Mouse (Mus musculus) lung, adult 2 months (tissue): ENCODE data around the gene 2410137M14Rik. TPM values are rescaled to one million over a fixed set of nuclear protein-coding genes. Genes with fewer than 3 reads are reported as not detected.
"Not testable (repeated sequence)": the region's sequence is repeated elsewhere in the genome, so short reads cannot be mapped to it uniquely, and the experiment has no call there.

Experiments used
- DNase-seq: peaks from one replicate; pipeline ENCODE4 v3.0.0; 2022
- H3K4me1 ChIP-seq: fragments of 200-500 bp; 2 replicates; pipeline ENCODE4 v1.6.1; 2011; ENCODE audit warnings: low read length; ENCODE audit not compliant: control insufficient read depth, insufficient read depth
- H3K4me3 ChIP-seq: fragments of 200-500 bp; replicated peaks from 2 replicates; pipeline ENCODE3; 2011; ENCODE audit warnings: low read depth, mild to moderate bottlenecking, control low read depth, low read length; ENCODE audit errors: extremely low read depth
- CTCF ChIP-seq: fragments of 200-500 bp; IDR thresholded peaks from 2 replicates; pipeline ENCODE4 v1.5.1; 2011; ENCODE audit warnings: mild to moderate bottlenecking, low read length, control low read depth; ENCODE audit not compliant: insufficient read depth
- POLR2A ChIP-seq: fragments of 200-500 bp; IDR thresholded peaks from 2 replicates; pipeline ENCODE4 v1.6.1; 2011; ENCODE audit warnings: low read depth, mild to moderate bottlenecking, control low read depth, low read length, borderline replicate concordance; ENCODE audit errors: extremely low read depth
- WGBS: fragments of 180-500 bp; shearing (Covaris S2); methylation state at CpG from one replicate; pipeline ENCODE4 v1.1.7; 2018; 5-methylcytosine and 5-hydroxymethylcytosine counted together
- polyA plus RNA-seq: library from polyadenylated mRNA; depleted of rRNA; stranded (reverse); fragments of >200 nt; gene quantifications from 2 replicates; pipeline ENCODE4 v1.2.3, GENCODE M21; 2012

Gene 2410137M14Rik
- polyA plus RNA-seq, 1 experiment = 0.14 TPM

- H3K4me3 ChIP-seq = no peak overlapping the region
- H3K4me1 ChIP-seq = no peaks in the 10 kb centered on the region
- 66% methylated on average over 3 of the region's 3 CpGs for WGBS
- no peak for DNase-seq
- no peak for TF ChIP-seq CTCF
- TF ChIP-seq POLR2A = no peak
Measured at GRCm38 (mm10) chr17:36995448-36995847, 14.4 kb upstream of the 2410137M14Rik start.

- no peak for DNase-seq
- H3K4me1 ChIP-seq = no peaks in the 10 kb centered on the region
- no peak for TF ChIP-seq CTCF
- no peak for TF ChIP-seq POLR2A
- WGBS = 63% methylated on average over 2 of the region's 2 CpGs
- H3K4me3 ChIP-seq = no peak overlapping the region
Measured at GRCm38 (mm10) chr17:36994528-36994927, 13.5 kb upstream of the 2410137M14Rik start.

- WGBS = 84% methylated on average over 4 of the region's 4 CpGs
Measured at GRCm38 (mm10) chr17:36993770-36994325, 12.8 kb upstream of the 2410137M14Rik start.

GRCm38 (mm10) chr17:36992336-36993104, 11.5 kb upstream of the 2410137M14Rik start:
- Histone ChIP-seq H3K4me1 (no peaks in the 10 kb centered on the region), H3K4me3 (no peak overlapping the region)
- no peak for DNase-seq
- WGBS = 45% methylated on average over 3 of the region's 3 CpGs
- TF ChIP-seq CTCF (no peak), POLR2A (no peak)

More at GRCm38 (mm10) chr17:36993770-36994325, 12.8 kb upstream of the 2410137M14Rik start:
- Histone ChIP-seq H3K4me1 (no peaks in the 10 kb centered on the region), H3K4me3 (no peak overlapping the region)
- TF ChIP-seq CTCF = no peak
- no peak for TF ChIP-seq POLR2A
- DNase-seq = no peak

- H3K4me1 ChIP-seq, H3K4me3 ChIP-seq, DNase-seq: not testable (repeated sequence)
- WGBS = 94% methylated on average over 6 of the region's 6 CpGs
Measured at GRCm38 (mm10) chr17:36990630-36991029, 9.6 kb upstream of the 2410137M14Rik start.

- no peak for DNase-seq
- WGBS = 55% methylated on average over 5 of the region's 5 CpGs
- Histone ChIP-seq H3K4me3 (no peak within 1 kb of the TSS), H3K4me1 (no peaks in the 10 kb centered on the region)
- TF ChIP-seq CTCF (no peak), POLR2A (no peak)
Measured at GRCm38 (mm10) chr17:36989437-36989836, 8.4 kb upstream of the 2410137M14Rik start, which contains the start of gene H2-M5. TSS of gene H2-M5 (minus strand) at chr17:36989537.

- H3K4me1 ChIP-seq = no peaks in the 10 kb centered on the region
- DNase-seq = no peak
- H3K4me3 ChIP-seq = no peak overlapping the region
- no peak for TF ChIP-seq CTCF
- no peak for TF ChIP-seq POLR2A
- WGBS = 11% methylated on average over 24 of the region's 24 CpGs
Measured at GRCm38 (mm10) chr17:36988475-36988874, 7.4 kb upstream of the 2410137M14Rik start.

GRCm38 (mm10) chr17:36982253-36983155, 1.5 kb upstream of the 2410137M14Rik start:
- WGBS = 43% methylated on average over 5 of the region's 5 CpGs
- TF ChIP-seq POLR2A (no peak), CTCF (no peak)
- DNase-seq = no peak
- Histone ChIP-seq H3K4me1 (peaks cover 3% of the 10 kb centered on the region), H3K4me3 (no peak overlapping the region)

- peaks cover 3% of the 10 kb centered on the region for H3K4me1 ChIP-seq
- 25% methylated on average over 4 of the region's 4 CpGs for WGBS
Measured at GRCm38 (mm10) chr17:36981845-36982244, 808 bp upstream of the 2410137M14Rik start.

More at GRCm38 (mm10) chr17:36981845-36982244, 808 bp upstream of the 2410137M14Rik start:
- TF ChIP-seq POLR2A (no peak), CTCF (no peak)
- H3K4me3 ChIP-seq = no peak overlapping the region
- DNase-seq = no peak
